Mouse (Mus musculus): ENCODE data around the gene Tmx2.

GRCm38 (mm10) chr2:84636231-84636741 is 42.7 kb downstream of the Tmx2 start:
- no peak for TF ChIP-seq POLR2A (IDR thresholded peaks at IDR 0.05; ENCODE audit: extremely low read depth, insufficient read depth, low read length)
- no peak for TF ChIP-seq CTCF (IDR thresholded peaks at IDR 0.05; ENCODE audit: low read depth, low read length)
